Mouse (Mus musculus) neural tube, embryonic 13.5 days (tissue): ENCODE measurements around the gene Slit3. TPM values are rescaled to one million over a fixed set of nuclear protein-coding genes. Genes with fewer than 3 reads are reported as not detected.

Experiments used
- ATAC-seq: fragments of 200-750 bp; cut with Nextera tagmentation; 2 replicates; pipeline ENCODE4 v1.8.0; 2017; ENCODE audit warnings: low read depth, mild to moderate bottlenecking, moderate TSS enrichment, moderate library complexity
- H3K27ac ChIP-seq: fragments of 300-500 bp; sonication (generic); replicated peaks from 2 replicates; pipeline ENCODE4 v1.5.1; 2015; ENCODE audit warnings: moderate library complexity, mild to moderate bottlenecking, inconsistent platforms
- H3K27me3 ChIP-seq: fragments of 300-500 bp; sonication (generic); 2 replicates; pipeline ENCODE4 v1.6.1; 2015; ENCODE audit warnings: mild to moderate bottlenecking, inconsistent platforms
- H3K36me3 ChIP-seq: fragments of 300-500 bp; sonication (generic); 2 replicates; pipeline ENCODE4 v1.6.1; 2015; ENCODE audit warnings: mild to moderate bottlenecking, inconsistent platforms
- H3K4me1 ChIP-seq: fragments of 300-500 bp; sonication (generic); replicated peaks from 2 replicates; pipeline ENCODE4 v1.6.1; 2015; ENCODE audit warnings: inconsistent platforms
- H3K4me2 ChIP-seq: fragments of 300-500 bp; sonication (generic); 2 replicates; pipeline ENCODE4 v1.6.1; 2015; ENCODE audit warnings: inconsistent platforms, mild to moderate bottlenecking, moderate library complexity
- H3K4me3 ChIP-seq: fragments of 300-500 bp; sonication (generic); 2 replicates; pipeline ENCODE4 v1.5.1; 2015; ENCODE audit warnings: mild to moderate bottlenecking, inconsistent platforms
- H3K9ac ChIP-seq: fragments of 300-500 bp; sonication (generic); 2 replicates; pipeline ENCODE4 v1.6.1; 2015; ENCODE audit warnings: moderate library complexity, mild to moderate bottlenecking, inconsistent platforms
- H3K9me3 ChIP-seq: fragments of 300-500 bp; sonication (generic); 2 replicates; pipeline ENCODE4 v1.6.1; 2016; ENCODE audit warnings: inconsistent platforms
- WGBS: fragments of 180-500 bp; shearing (Covaris S2); methylation state at CpG from one replicate; pipeline ENCODE4 v1.1.7; 2015; 5-methylcytosine and 5-hydroxymethylcytosine counted together
- polyA plus RNA-seq: library from polyadenylated mRNA; unstranded; fragments of >200 nt; fragmentation: Nextera tagmentation; extraction: Ambion mirVana; gene quantifications from 2 replicates; pipeline ENCODE4 v1.2.1, GENCODE M21; 2015

Slit3 gene
- polyA plus RNA-seq, 1 experiment from 2014 or later, result 31.2 TPM

GRCm38 (mm10) chr11:35298526-35298925 is 177.5 kb downstream of the Slit3 start:
- H3K4me3 ChIP-seq, result no peak overlapping the region
- whole genome bisulfite sequencing, result 81% methylated on average over 2 of the region's 2 CpGs

GRCm38 (mm10) chr11:35299857-35300375 is 178.9 kb downstream of the Slit3 start:
- H3K27ac ChIP-seq, result no peak overlapping the region
- no peaks in the 10 kb centered on the region for H3K36me3 ChIP-seq
- 43% methylated on average over 7 of the region's 7 CpGs for WGBS
- no peak overlapping the region for H3K4me3 ChIP-seq
- H3K9ac ChIP-seq, result no peak overlapping the region
- no peaks in the 10 kb centered on the region for H3K9me3 ChIP-seq
- no peak overlapping the region for H3K4me2 ChIP-seq
- H3K27me3 ChIP-seq, result peaks cover 70% of the 10 kb centered on the region
- peaks cover 9% of the 10 kb centered on the region for H3K4me1 ChIP-seq
- ATAC-seq, result no peak

More at GRCm38 (mm10) chr11:35298526-35298925, 177.5 kb downstream of the Slit3 start:
- H3K36me3 ChIP-seq, result no peaks in the 10 kb centered on the region
- H3K9ac ChIP-seq, result no peak overlapping the region
- H3K27me3 ChIP-seq, result peaks cover 66% of the 10 kb centered on the region
- no peak overlapping the region for H3K27ac ChIP-seq
- peaks cover 19% of the 10 kb centered on the region for H3K4me1 ChIP-seq
- ATAC-seq, result no peak
- no peak overlapping the region for H3K4me2 ChIP-seq
- H3K9me3 ChIP-seq, result no peaks in the 10 kb centered on the region

- H3K27me3 ChIP-seq, result peaks cover 65% of the 10 kb centered on the region
- H3K9ac ChIP-seq, result no peak overlapping the region
- no peak overlapping the region for H3K4me2 ChIP-seq
- no peaks in the 10 kb centered on the region for H3K9me3 ChIP-seq
- no peak overlapping the region for H3K27ac ChIP-seq
- ATAC-seq, result no peak
- H3K36me3 ChIP-seq, result no peaks in the 10 kb centered on the region
- no peak overlapping the region for H3K4me3 ChIP-seq
- H3K4me1 ChIP-seq, result peaks cover 11% of the 10 kb centered on the region
- WGBS, result 85% methylated on average over 5 of the region's 5 CpGs
Measured at GRCm38 (mm10) chr11:35302272-35302671, 181.2 kb downstream of the Slit3 start.

GRCm38 (mm10) chr11:35304216-35304975 is 183.4 kb downstream of the Slit3 start:
- peaks cover 49% of the 10 kb centered on the region for H3K27me3 ChIP-seq
- WGBS, result 89% methylated on average over 8 of the region's 8 CpGs
- H3K4me3 ChIP-seq, result no peak overlapping the region

GRCm38 (mm10) chr11:35305111-35305510 is 184.1 kb downstream of the Slit3 start:
- Histone ChIP-seq H3K27ac (no peak overlapping the region), H3K4me2 (no peak overlapping the region), H3K4me1 (peaks cover 16% of the 10 kb centered on the region), H3K36me3 (no peaks in the 10 kb centered on the region), H3K27me3 (peaks cover 46% of the 10 kb centered on the region), H3K4me3 (no peak overlapping the region), H3K9ac (no peak overlapping the region), H3K9me3 (no peaks in the 10 kb centered on the region)
- ATAC-seq, result no peak
- 71% methylated on average over 5 of the region's 5 CpGs for WGBS

More at GRCm38 (mm10) chr11:35304216-35304975, 183.4 kb downstream of the Slit3 start:
- no peaks in the 10 kb centered on the region for H3K36me3 ChIP-seq
- H3K9ac ChIP-seq, result no peak overlapping the region
- H3K4me2 ChIP-seq, result no peak overlapping the region
- ATAC-seq, result no peak
- H3K9me3 ChIP-seq, result no peaks in the 10 kb centered on the region
- H3K27ac ChIP-seq, result no peak overlapping the region
- peaks cover 16% of the 10 kb centered on the region for H3K4me1 ChIP-seq

GRCm38 (mm10) chr11:35305910-35306309 is 184.9 kb downstream of the Slit3 start:
- no peak for ATAC-seq
- H3K27ac ChIP-seq, result no peak overlapping the region

GRCm38 (mm10) chr11:35306922-35307321 is 185.9 kb downstream of the Slit3 start:
- H3K36me3 ChIP-seq, result no peaks in the 10 kb centered on the region
- H3K9me3 ChIP-seq, result no peaks in the 10 kb centered on the region
- 28% methylated on average over 5 of the region's 5 CpGs for WGBS
- H3K27me3 ChIP-seq, result peaks cover 33% of the 10 kb centered on the region
- H3K4me2 ChIP-seq, result no peak overlapping the region
- peaks cover 16% of the 10 kb centered on the region for H3K4me1 ChIP-seq
- no peak overlapping the region for H3K4me3 ChIP-seq
- no peak for ATAC-seq
- H3K27ac ChIP-seq, result no peak overlapping the region
- no peak overlapping the region for H3K9ac ChIP-seq

More at GRCm38 (mm10) chr11:35305910-35306309, 184.9 kb downstream of the Slit3 start:
- WGBS, result 86% methylated on average over 3 of the region's 3 CpGs
- H3K4me2 ChIP-seq, result no peak overlapping the region
- H3K27me3 ChIP-seq, result peaks cover 40% of the 10 kb centered on the region
- no peak overlapping the region for H3K4me3 ChIP-seq
- no peaks in the 10 kb centered on the region for H3K9me3 ChIP-seq
- peaks cover 16% of the 10 kb centered on the region for H3K4me1 ChIP-seq
- no peaks in the 10 kb centered on the region for H3K36me3 ChIP-seq
- no peak overlapping the region for H3K9ac ChIP-seq

- no peak overlapping the region for H3K4me2 ChIP-seq
- H3K36me3 ChIP-seq, result no peaks in the 10 kb centered on the region
- H3K9me3 ChIP-seq, result no peaks in the 10 kb centered on the region
- H3K9ac ChIP-seq, result no peak overlapping the region
- no peak for ATAC-seq
- WGBS, result 70% methylated on average over 4 of the region's 4 CpGs
- peaks cover 36% of the 10 kb centered on the region for H3K27me3 ChIP-seq
- peaks cover 16% of the 10 kb centered on the region for H3K4me1 ChIP-seq
- H3K4me3 ChIP-seq, result no peak overlapping the region
- no peak overlapping the region for H3K27ac ChIP-seq
Measured at GRCm38 (mm10) chr11:35307992-35308391, 187.0 kb downstream of the Slit3 start.

GRCm38 (mm10) chr11:35315449-35316028 is 194.5 kb downstream of the Slit3 start:
- Histone ChIP-seq H3K9ac (no peak overlapping the region), H3K27me3 (peaks cover 28% of the 10 kb centered on the region), H3K4me3 (no peak overlapping the region), H3K4me2 (no peak overlapping the region), H3K4me1 (0 out of 2 replicates have a peak, but pooled peaks cover 3% of the 10 kb centered on the region), H3K27ac (no peak overlapping the region), H3K9me3 (no peaks in the 10 kb centered on the region), H3K36me3 (no peaks in the 10 kb centered on the region)
- 78% methylated on average over 5 of the region's 5 CpGs for WGBS
- no peak for ATAC-seq

- WGBS, result 94% methylated on average over 5 of the region's 5 CpGs
- Histone ChIP-seq H3K4me3 (no peak overlapping the region), H3K4me2 (no peak overlapping the region), H3K27me3 (peaks cover 36% of the 10 kb centered on the region), H3K36me3 (no peaks in the 10 kb centered on the region), H3K27ac (no peak overlapping the region), H3K9me3 (no peaks in the 10 kb centered on the region), H3K4me1 (0 out of 2 replicates have a peak, but pooled peaks cover 3% of the 10 kb centered on the region), H3K9ac (no peak overlapping the region)
- no peak for ATAC-seq
Measured at GRCm38 (mm10) chr11:35317221-35317620, 196.2 kb downstream of the Slit3 start.

GRCm38 (mm10) chr11:35317775-35318432 is 196.9 kb downstream of the Slit3 start:
- 0 out of 2 replicates have a peak, but pooled peaks cover 3% of the 10 kb centered on the region for H3K4me1 ChIP-seq
- peak; percentile 23; the same call in 1 of the 2 replicates for ATAC-seq
- peaks cover 5% of the 10 kb centered on the region; the same call in 1 of the 2 replicates for H3K9me3 ChIP-seq
- no peaks in the 10 kb centered on the region for H3K36me3 ChIP-seq
- H3K27me3 ChIP-seq, result peaks cover 32% of the 10 kb centered on the region
- H3K27ac ChIP-seq, result no peak overlapping the region
- H3K4me2 ChIP-seq, result no peak overlapping the region
- no peak overlapping the region for H3K9ac ChIP-seq
- H3K4me3 ChIP-seq, result no peak overlapping the region
- WGBS, result 64% methylated on average over 7 of the region's 7 CpGs
